Mouse (Mus musculus): Measurements from ENCODE around the gene Tspoap1. TPM values are rescaled to one million over a fixed set of nuclear protein-coding genes. Genes with fewer than 3 reads are reported as not detected.
A peak's percentile ranks its signal among the peaks of the same experiment; 100 is the strongest.

Tspoap1 gene
- polyA plus RNA-seq, 1 experiment from 2014 or later = 1.2 TPM

DNA sequence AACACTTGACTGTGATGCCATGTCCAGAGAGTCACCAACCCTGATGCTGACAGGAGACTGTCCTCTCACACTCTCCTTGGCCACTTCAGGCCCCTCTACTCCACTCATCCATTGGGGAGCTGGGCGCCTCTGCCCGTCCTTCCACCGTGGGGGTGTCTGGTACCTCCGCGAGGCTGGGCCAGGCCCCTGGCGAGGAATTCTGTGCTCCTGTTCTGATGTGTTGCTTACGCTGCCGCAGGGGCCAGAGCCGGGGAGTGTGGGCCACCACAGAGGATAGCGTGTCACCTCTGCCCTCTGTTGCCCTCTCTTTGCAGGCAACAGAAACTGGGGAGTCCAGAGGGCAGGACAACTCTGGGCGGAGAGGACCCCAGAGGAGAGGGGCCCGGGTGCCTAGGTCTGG, 18.6 kb downstream of the Tspoap1 start:
- no peak for ATAC-seq (replicated peaks; ENCODE audit: extremely low read depth, insufficient read depth, low FRiP score)
- H3K9me3 ChIP-seq (replicated peaks; ENCODE audit: control insufficient read depth, low read length) = no peaks in the 10 kb centered on the region
- peak overlapping the region; percentile 67 for H3K4me2 ChIP-seq (ENCODE audit: low read depth, low read length)
- no peak overlapping the region for H3K27ac ChIP-seq (ENCODE audit: low read length)
- 0 out of 2 replicates have a peak overlapping the region, but pooled peaks have one; percentile 33 for H3K9ac ChIP-seq (ENCODE audit: low read length)
- peaks cover 13% of the 10 kb centered on the region; the same call in 1 of the 2 replicates for H3K27me3 ChIP-seq (ENCODE audit: control insufficient read depth, insufficient read depth, low read length)
- H3K4me3 ChIP-seq (ENCODE audit: low read length) = peak overlapping the region; percentile 42
- no peaks in the 10 kb centered on the region for H3K36me3 ChIP-seq (ENCODE audit: control insufficient read depth, insufficient read depth)
- WGBS = 42% methylated on average over 12 of the region's 12 CpGs
- peaks cover 5% of the 10 kb centered on the region; the same call in 1 of the 2 replicates for H3K4me1 ChIP-seq (ENCODE audit: control insufficient read depth, insufficient read depth, low read length)

DNA sequence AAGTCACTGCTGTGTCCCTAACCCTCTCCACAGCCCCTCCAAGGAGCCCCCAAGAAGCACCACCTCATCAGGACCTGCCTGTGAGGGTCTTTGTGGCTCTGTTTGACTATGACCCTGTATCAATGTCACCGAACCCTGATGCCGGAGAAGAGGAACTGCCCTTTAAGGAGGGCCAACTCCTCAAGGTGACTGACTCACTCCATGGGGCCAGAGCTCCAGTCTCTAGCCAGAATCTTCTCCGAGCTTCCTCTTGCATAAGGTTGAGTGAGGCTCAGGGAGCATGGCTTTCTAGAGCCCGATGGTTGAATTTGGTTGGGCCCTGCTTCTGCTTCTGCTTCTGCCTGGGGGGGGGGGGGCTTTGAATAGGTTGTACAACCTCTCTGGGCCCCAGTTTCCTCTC, 19.1 kb downstream of the Tspoap1 start:
- WGBS = 82% methylated on average over 4 of the region's 4 CpGs
- no peak overlapping the region for H3K4me2 ChIP-seq (ENCODE audit: low read depth, low read length)
- no peak overlapping the region for H3K9ac ChIP-seq (ENCODE audit: low read length)
- peaks cover 13% of the 10 kb centered on the region; the same call in 1 of the 2 replicates for H3K27me3 ChIP-seq (ENCODE audit: control insufficient read depth, insufficient read depth, low read length)
- H3K9me3 ChIP-seq (replicated peaks; ENCODE audit: control insufficient read depth, low read length) = no peaks in the 10 kb centered on the region
- no peak overlapping the region for H3K4me3 ChIP-seq (ENCODE audit: low read length)
- ATAC-seq (replicated peaks; ENCODE audit: extremely low read depth, insufficient read depth, low FRiP score) = no peak
- H3K27ac ChIP-seq (ENCODE audit: low read length) = no peak overlapping the region
- peaks cover 5% of the 10 kb centered on the region; the same call in 1 of the 2 replicates for H3K4me1 ChIP-seq (ENCODE audit: control insufficient read depth, insufficient read depth, low read length)
- no peaks in the 10 kb centered on the region for H3K36me3 ChIP-seq (ENCODE audit: control insufficient read depth, insufficient read depth)

DNA sequence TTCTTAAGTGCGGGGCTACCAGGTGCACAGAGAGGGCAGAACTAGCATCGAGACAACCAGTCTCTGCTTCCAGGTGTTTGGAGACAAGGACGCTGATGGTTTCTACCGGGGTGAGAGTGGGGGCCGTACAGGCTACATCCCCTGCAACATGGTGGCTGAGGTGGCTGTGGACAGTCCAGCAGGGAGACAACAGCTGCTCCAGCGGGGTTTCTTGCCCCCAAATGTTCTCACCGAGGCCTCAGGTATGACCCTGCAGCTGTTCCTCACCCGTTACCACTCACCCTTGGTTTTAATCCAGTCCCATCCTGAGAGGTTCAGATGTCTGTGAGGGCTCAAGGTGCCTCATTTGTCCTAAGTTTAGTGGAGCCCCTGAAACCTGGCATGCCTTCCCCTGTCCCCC, 19.8 kb downstream of the Tspoap1 start:
- no peak overlapping the region for H3K4me3 ChIP-seq (ENCODE audit: low read length)
- H3K36me3 ChIP-seq (ENCODE audit: control insufficient read depth, insufficient read depth) = no peaks in the 10 kb centered on the region
- no peak for ATAC-seq (replicated peaks; ENCODE audit: extremely low read depth, insufficient read depth, low FRiP score)
- H3K27ac ChIP-seq (ENCODE audit: low read length) = no peak overlapping the region
- no peaks in the 10 kb centered on the region for H3K9me3 ChIP-seq (replicated peaks; ENCODE audit: control insufficient read depth, low read length)
- 75% methylated on average over 8 of the region's 8 CpGs for WGBS
- no peak overlapping the region for H3K9ac ChIP-seq (ENCODE audit: low read length)
- H3K4me1 ChIP-seq (ENCODE audit: control insufficient read depth, insufficient read depth, low read length) = peaks cover 5% of the 10 kb centered on the region; the same call in 1 of the 2 replicates
- H3K27me3 ChIP-seq (ENCODE audit: control insufficient read depth, insufficient read depth, low read length) = peaks cover 13% of the 10 kb centered on the region; the same call in 1 of the 2 replicates
- H3K4me2 ChIP-seq (ENCODE audit: low read depth, low read length) = no peak overlapping the region

DNA sequence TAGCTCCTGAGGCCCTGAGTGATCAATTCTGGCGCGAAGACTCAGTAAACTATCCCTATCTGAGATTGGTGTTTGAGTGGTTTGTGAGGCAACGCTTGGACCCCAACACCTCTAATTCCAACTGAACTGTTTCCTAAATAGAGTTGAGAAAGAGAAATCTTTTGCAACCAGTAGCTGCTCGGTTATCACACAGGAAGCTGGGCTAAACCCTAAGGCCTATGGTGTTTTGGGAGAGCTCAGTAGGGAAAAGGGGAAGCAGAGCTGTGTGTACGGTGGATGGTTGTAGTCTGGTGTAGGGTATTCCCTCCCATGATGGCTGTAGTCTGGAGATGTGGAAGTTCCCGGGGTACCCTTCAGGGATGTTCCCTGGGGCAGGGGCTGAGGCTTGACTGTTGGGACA, 29.7 kb downstream of the Tspoap1 start:
- Histone ChIP-seq H3K36me3 (ENCODE audit: control insufficient read depth, insufficient read depth) (no peaks in the 10 kb centered on the region), H3K27me3 (ENCODE audit: control insufficient read depth, insufficient read depth, low read length) (no peaks in the 10 kb centered on the region), H3K9me3 (replicated peaks; ENCODE audit: control insufficient read depth, low read length) (no peaks in the 10 kb centered on the region), H3K4me2 (ENCODE audit: low read depth, low read length) (no peak overlapping the region), H3K27ac (ENCODE audit: low read length) (no peak overlapping the region), H3K4me1 (ENCODE audit: control insufficient read depth, insufficient read depth, low read length) (no peaks in the 10 kb centered on the region), H3K9ac (ENCODE audit: low read length) (no peak overlapping the region), H3K4me3 (ENCODE audit: low read length) (no peak overlapping the region)
- no peak for ATAC-seq (replicated peaks; ENCODE audit: extremely low read depth, insufficient read depth, low FRiP score)
- 73% methylated on average over 6 of the region's 6 CpGs for WGBS

DNA sequence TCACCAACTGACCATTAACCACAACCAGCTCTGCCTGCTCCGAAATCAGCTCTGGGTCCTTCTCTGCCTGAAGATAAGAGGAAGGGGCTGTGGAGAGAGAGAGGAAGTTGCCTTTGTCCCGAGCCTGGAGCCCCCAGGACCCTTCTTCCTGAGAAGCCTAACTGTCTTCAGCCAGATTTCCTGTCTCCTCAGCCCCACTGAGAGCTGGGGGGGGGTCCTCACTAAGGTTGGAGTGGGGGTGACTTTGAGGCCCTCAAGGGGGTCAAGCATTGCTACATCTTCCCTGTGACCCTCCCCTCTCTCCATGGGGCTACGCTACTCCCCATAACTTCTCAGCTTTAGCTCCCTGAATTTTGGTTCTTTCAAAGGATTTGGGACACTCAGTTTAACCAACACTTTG, 33.1 kb downstream of the Tspoap1 start, which contains the start of gene Mpo:
TSS of gene Mpo (plus strand) at position 122 of the 400 bp plus-strand sequence.
- Histone ChIP-seq H3K36me3 (ENCODE audit: control insufficient read depth, insufficient read depth) (no peaks in the 10 kb centered on the region), H3K27me3 (ENCODE audit: control insufficient read depth, insufficient read depth, low read length) (peaks cover 2% of the 10 kb centered on the region; the same call in 1 of the 2 replicates), H3K9ac (ENCODE audit: low read length) (no peak within 1 kb of the TSS), H3K27ac (ENCODE audit: low read length) (no peak within 1 kb of the TSS), H3K4me3 (ENCODE audit: low read length) (no peak within 1 kb of the TSS), H3K9me3 (replicated peaks; ENCODE audit: control insufficient read depth, low read length) (no peaks in the 10 kb centered on the region), H3K4me1 (ENCODE audit: control insufficient read depth, insufficient read depth, low read length) (no peaks in the 10 kb centered on the region), H3K4me2 (ENCODE audit: low read depth, low read length) (no peak within 1 kb of the TSS)
- no peak for ATAC-seq (replicated peaks; ENCODE audit: extremely low read depth, insufficient read depth, low FRiP score)
- WGBS = 48% methylated on average over 3 of the region's 3 CpGs

DNA sequence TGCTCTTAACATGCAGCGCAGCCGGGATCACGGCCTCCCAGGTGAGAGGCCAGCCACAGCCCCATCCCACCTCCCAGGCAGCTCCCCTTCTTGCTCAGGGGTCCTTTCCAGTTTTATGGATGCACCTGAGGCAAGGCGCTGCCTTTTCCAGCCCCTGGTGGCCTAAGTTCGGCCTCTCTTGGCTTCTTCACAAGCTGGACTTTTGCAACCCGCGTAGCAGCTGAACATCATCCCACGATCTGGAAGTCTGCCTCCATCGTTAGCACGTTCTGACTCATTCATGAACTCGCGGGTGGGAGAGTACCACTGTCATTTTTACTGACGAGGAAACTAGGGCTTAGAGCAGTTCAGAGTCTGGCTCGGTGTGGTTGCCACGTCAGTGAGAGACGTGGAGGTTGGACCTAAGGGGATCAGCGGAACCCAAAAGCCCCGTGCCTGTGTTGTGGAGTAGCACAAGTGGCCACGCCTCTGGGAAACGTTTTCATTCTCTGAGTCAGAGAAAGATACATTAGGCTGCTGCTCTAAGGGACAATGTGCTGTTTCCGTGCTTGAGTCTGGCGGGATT, 41.5 kb downstream of the Tspoap1 start:
- H3K36me3 ChIP-seq (ENCODE audit: control insufficient read depth, insufficient read depth) = no peaks in the 10 kb centered on the region
- H3K27me3 ChIP-seq (ENCODE audit: control insufficient read depth, insufficient read depth, low read length) = peaks cover 2% of the 10 kb centered on the region; the same call in 1 of the 2 replicates
- 76% methylated on average over 22 of the region's 22 CpGs for WGBS
- H3K4me3 ChIP-seq (ENCODE audit: low read length) = no peak overlapping the region
- H3K9ac ChIP-seq (ENCODE audit: low read length) = no peak overlapping the region
- H3K27ac ChIP-seq (ENCODE audit: low read length) = no peak overlapping the region
- H3K4me1 ChIP-seq (ENCODE audit: control insufficient read depth, insufficient read depth, low read length) = no peaks in the 10 kb centered on the region
- no peak for ATAC-seq (replicated peaks; ENCODE audit: extremely low read depth, insufficient read depth, low FRiP score)
- no peak overlapping the region for H3K4me2 ChIP-seq (ENCODE audit: low read depth, low read length)
- H3K9me3 ChIP-seq (replicated peaks; ENCODE audit: control insufficient read depth, low read length) = no peaks in the 10 kb centered on the region

DNA sequence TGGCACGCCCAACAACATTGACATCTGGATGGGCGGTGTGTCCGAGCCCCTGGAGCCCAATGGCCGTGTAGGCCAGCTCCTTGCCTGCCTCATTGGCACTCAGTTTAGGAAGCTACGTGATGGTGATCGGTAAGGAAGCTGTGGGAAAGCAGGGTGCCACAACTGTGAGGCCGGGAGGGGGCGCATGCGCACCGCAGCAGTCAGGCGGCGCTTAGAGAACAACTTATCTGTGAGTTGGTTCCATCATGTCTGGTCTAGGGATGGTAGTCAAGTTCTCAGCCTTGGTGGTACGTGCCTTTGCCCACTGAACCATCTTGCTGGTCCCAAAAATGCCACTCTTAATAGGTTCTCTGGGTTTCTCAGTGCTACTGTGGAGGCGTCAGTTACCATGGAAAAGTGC, 42.3 kb downstream of the Tspoap1 start:
- no peak overlapping the region for H3K4me2 ChIP-seq (ENCODE audit: low read depth, low read length)
- H3K36me3 ChIP-seq (ENCODE audit: control insufficient read depth, insufficient read depth) = no peaks in the 10 kb centered on the region
- no peaks in the 10 kb centered on the region for H3K4me1 ChIP-seq (ENCODE audit: control insufficient read depth, insufficient read depth, low read length)
- no peaks in the 10 kb centered on the region for H3K27me3 ChIP-seq (ENCODE audit: control insufficient read depth, insufficient read depth, low read length)
- no peaks in the 10 kb centered on the region for H3K9me3 ChIP-seq (replicated peaks; ENCODE audit: control insufficient read depth, low read length)
- 41% methylated on average over 14 of the region's 14 CpGs for WGBS
- no peak overlapping the region for H3K9ac ChIP-seq (ENCODE audit: low read length)
- no peak for ATAC-seq (replicated peaks; ENCODE audit: extremely low read depth, insufficient read depth, low FRiP score)
- H3K4me3 ChIP-seq (ENCODE audit: low read length) = no peak overlapping the region
- no peak overlapping the region for H3K27ac ChIP-seq (ENCODE audit: low read length)

DNA sequence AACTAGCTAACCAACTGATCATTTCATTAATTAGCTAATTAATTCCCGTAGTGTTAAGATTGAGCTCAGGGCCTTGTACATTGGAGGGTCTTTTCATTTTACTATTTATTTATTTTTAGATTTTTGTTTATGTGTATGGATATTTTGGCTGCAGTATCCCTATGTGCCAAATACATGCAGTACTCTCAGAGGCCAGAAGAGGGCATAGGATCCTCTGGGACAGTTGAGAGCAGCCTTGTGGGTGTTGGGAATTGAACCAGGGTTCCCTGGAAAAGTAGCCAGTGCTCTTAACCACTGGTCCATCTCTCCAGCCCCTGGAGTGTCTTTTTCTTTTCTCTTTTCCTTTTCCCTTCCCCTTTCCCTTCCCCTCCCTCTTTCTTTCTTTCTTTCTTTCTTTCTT, 45.1 kb downstream of the Tspoap1 start:
- H3K27ac ChIP-seq (ENCODE audit: low read length) = no peak overlapping the region
- no peaks in the 10 kb centered on the region for H3K36me3 ChIP-seq (ENCODE audit: control insufficient read depth, insufficient read depth)
- no peak overlapping the region for H3K9ac ChIP-seq (ENCODE audit: low read length)
- H3K4me3 ChIP-seq (ENCODE audit: low read length) = no peak overlapping the region
- 61% methylated on average over 1 of the region's 1 CpGs for WGBS
- no peaks in the 10 kb centered on the region; the same call in 1 of the 2 replicates for H3K27me3 ChIP-seq (ENCODE audit: control insufficient read depth, insufficient read depth, low read length)
- ATAC-seq (replicated peaks; ENCODE audit: extremely low read depth, insufficient read depth, low FRiP score) = no peak
- H3K4me1 ChIP-seq (ENCODE audit: control insufficient read depth, insufficient read depth, low read length) = no peaks in the 10 kb centered on the region
- H3K4me2 ChIP-seq (ENCODE audit: low read depth, low read length) = no peak overlapping the region
- H3K9me3 ChIP-seq (replicated peaks; ENCODE audit: control insufficient read depth, low read length) = no peaks in the 10 kb centered on the region

DNA sequence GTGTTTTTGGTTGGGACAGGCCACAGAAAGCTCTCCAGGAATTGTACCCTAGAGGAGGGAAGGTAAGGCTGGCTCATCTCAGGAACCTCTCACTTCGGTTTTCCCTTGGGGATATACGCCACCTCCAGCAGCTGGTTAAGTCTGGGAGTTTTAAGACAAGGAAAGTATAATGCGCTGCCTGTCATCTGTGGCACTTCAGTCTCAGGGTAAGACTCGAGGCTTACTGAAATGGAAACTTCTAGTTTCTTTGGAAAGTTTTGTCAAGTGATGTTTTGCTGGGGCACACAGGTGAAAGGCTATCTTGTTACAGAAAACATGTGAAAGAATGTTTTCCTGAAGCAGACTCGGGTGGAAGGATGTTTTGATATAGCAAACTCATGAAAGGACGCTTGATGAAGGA, 47.1 kb downstream of the Tspoap1 start:
- WGBS = 73% methylated on average over 6 of the region's 6 CpGs
- Histone ChIP-seq H3K9ac (ENCODE audit: low read length) (no peak overlapping the region), H3K4me3 (ENCODE audit: low read length) (no peak overlapping the region), H3K27me3 (ENCODE audit: control insufficient read depth, insufficient read depth, low read length) (no peaks in the 10 kb centered on the region; the same call in 1 of the 2 replicates), H3K4me2 (ENCODE audit: low read depth, low read length) (no peak overlapping the region), H3K36me3 (ENCODE audit: control insufficient read depth, insufficient read depth) (no peaks in the 10 kb centered on the region), H3K9me3 (replicated peaks; ENCODE audit: control insufficient read depth, low read length) (no peaks in the 10 kb centered on the region), H3K4me1 (ENCODE audit: control insufficient read depth, insufficient read depth, low read length) (no peaks in the 10 kb centered on the region), H3K27ac (ENCODE audit: low read length) (no peak overlapping the region)
- no peak for ATAC-seq (replicated peaks; ENCODE audit: extremely low read depth, insufficient read depth, low FRiP score)
